Mouse (Mus musculus) intestine, postnatal 0 days (tissue): ENCODE data around the gene Ccdc60. TPM values are rescaled to one million over a fixed set of nuclear protein-coding genes. Genes with fewer than 3 reads are reported as not detected.
"Not testable (repeated sequence)": the region's sequence is repeated elsewhere in the genome, so short reads cannot be mapped to it uniquely, and the experiment has no call there.

ENCODE experiments used
- ATAC-seq: fragments of 200-750 bp; cut with Nextera tagmentation; 2 replicates; pipeline ENCODE4 v1.8.0; 2017; ENCODE audit warnings: mild to moderate bottlenecking, moderate TSS enrichment, moderate library complexity
- H3K27ac ChIP-seq: fragments of 300-500 bp; sonication (generic); 2 replicates; pipeline ENCODE4 v1.5.1; 2014; ENCODE audit warnings: mild to moderate bottlenecking, low read depth, low read length, moderate library complexity
- H3K27me3 ChIP-seq: fragments of 300-500 bp; sonication (generic); replicated peaks from 2 replicates; pipeline ENCODE4 v1.6.1; 2014; ENCODE audit warnings: low read length, mixed read lengths; ENCODE audit not compliant: control insufficient read depth, insufficient read depth
- H3K36me3 ChIP-seq: fragments of 300-500 bp; sonication (generic); 2 replicates; pipeline ENCODE4 v1.6.1; 2014; ENCODE audit warnings: mild to moderate bottlenecking, moderate library complexity; ENCODE audit not compliant: control insufficient read depth, insufficient read depth
- H3K4me1 ChIP-seq: fragments of 300-500 bp; sonication (generic); replicated peaks from 2 replicates; pipeline ENCODE4 v1.6.1; 2014; ENCODE audit warnings: antibody characterized with exemption, low read length, mixed read lengths; ENCODE audit not compliant: control insufficient read depth, insufficient read depth
- H3K4me2 ChIP-seq: fragments of 300-500 bp; sonication (generic); replicated peaks from 2 replicates; pipeline ENCODE4 v1.6.1; 2014; ENCODE audit warnings: low read depth, mild to moderate bottlenecking, moderate library complexity
- H3K4me3 ChIP-seq: fragments of 300-500 bp; sonication (generic); 2 replicates; pipeline ENCODE4 v1.5.1; 2014; ENCODE audit warnings: low read depth, low read length
- H3K9ac ChIP-seq: fragments of 300-500 bp; sonication (generic); 2 replicates; pipeline ENCODE4 v1.6.1; 2014; ENCODE audit warnings: mild to moderate bottlenecking, low read depth, low read length
- H3K9me3 ChIP-seq: fragments of 300-500 bp; sonication (generic); 2 replicates; pipeline ENCODE4 v1.6.1; 2016; ENCODE audit warnings: mixed run types; ENCODE audit not compliant: control insufficient read depth
- CTCF ChIP-seq: sonication (generic); IDR thresholded peaks from 2 replicates; pipeline ENCODE4 v1.5.1; 2016; ENCODE audit warnings: low read depth, mild to moderate bottlenecking, control low read depth, antibody characterized with exemption, moderate library complexity
- WGBS: fragments of 180-500 bp; shearing (Covaris S2); extraction: QIAGEN DNeasy Blood & Tissue Kit; methylation state at CpG from one replicate; pipeline ENCODE4 v1.1.7; 2014; 5-methylcytosine and 5-hydroxymethylcytosine counted together
- polyA plus RNA-seq: library from polyadenylated mRNA; unstranded; fragments of >200 nt; fragmentation: Nextera tagmentation; extraction: Ambion mirVana; gene quantifications from 2 replicates; pipeline ENCODE4 v1.2.1, GENCODE M21; 2015

The Ccdc60 gene
- polyA plus RNA-seq, 1 experiment from 2014 or later = 0.77 TPM

GRCm38 (mm10) chr5:116312111-116312737 is 23.4 kb upstream of the Ccdc60 start:
- Histone ChIP-seq H3K27me3 (no peaks in the 10 kb centered on the region), H3K9ac (no peak overlapping the region), H3K27ac (no peak overlapping the region), H3K4me1 (no peaks in the 10 kb centered on the region), H3K36me3 (no peaks in the 10 kb centered on the region), H3K9me3 (no peaks in the 10 kb centered on the region), H3K4me3 (no peak overlapping the region), H3K4me2 (no peak overlapping the region)
- no peak for TF ChIP-seq CTCF
- no peak for ATAC-seq
- WGBS = 64% methylated on average over 15 of the region's 15 CpGs

GRCm38 (mm10) chr5:116311636-116312035 is 22.9 kb upstream of the Ccdc60 start:
- H3K9ac ChIP-seq = no peak overlapping the region
- H3K9me3 ChIP-seq = no peaks in the 10 kb centered on the region
- 97% methylated on average over 6 of the region's 6 CpGs for WGBS
- H3K4me3 ChIP-seq = no peak overlapping the region
- no peak overlapping the region for H3K27ac ChIP-seq
- ATAC-seq = no peak
- no peaks in the 10 kb centered on the region for H3K36me3 ChIP-seq
- H3K27me3 ChIP-seq = no peaks in the 10 kb centered on the region
- H3K4me2 ChIP-seq = no peak overlapping the region
- no peaks in the 10 kb centered on the region for H3K4me1 ChIP-seq
- no peak for TF ChIP-seq CTCF

DNA sequence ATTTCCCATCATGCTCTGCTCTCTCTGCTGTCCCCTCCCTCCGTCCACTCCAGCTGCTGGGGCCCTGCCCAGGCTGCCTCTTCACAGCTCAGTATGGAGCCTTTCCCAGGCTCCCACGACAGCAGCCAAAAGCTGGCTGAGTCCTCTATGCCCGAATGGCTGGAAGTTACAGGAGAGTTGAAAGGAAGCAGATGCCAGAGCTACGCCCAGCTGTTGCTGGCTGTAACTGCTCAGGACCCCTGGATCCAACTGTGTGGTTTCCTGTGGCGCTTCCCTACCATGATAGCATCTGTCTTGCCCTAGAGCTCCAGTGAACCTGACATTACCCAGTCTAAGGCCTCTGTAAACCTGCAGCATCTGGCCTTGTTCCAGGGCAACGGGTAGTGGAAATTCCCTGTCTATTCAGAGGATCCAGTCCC is 20.6 kb upstream of the Ccdc60 start:
- 0 out of 2 replicates have a peak overlapping the region, but pooled peaks have one; percentile 1 for H3K4me2 ChIP-seq
- no peak for TF ChIP-seq CTCF
- H3K27me3 ChIP-seq = no peaks in the 10 kb centered on the region
- H3K36me3 ChIP-seq = no peaks in the 10 kb centered on the region
- no peak overlapping the region for H3K9ac ChIP-seq
- H3K4me1 ChIP-seq = no peaks in the 10 kb centered on the region
- H3K27ac ChIP-seq = peak overlapping the region; percentile 15; the same call in 1 of the 2 replicates
- no peaks in the 10 kb centered on the region for H3K9me3 ChIP-seq
- no peak overlapping the region for H3K4me3 ChIP-seq
- 38% methylated on average over 6 of the region's 6 CpGs for WGBS
- ATAC-seq = no peak

GRCm38 (mm10) chr5:116305557-116305956 is 16.8 kb upstream of the Ccdc60 start:
- 80% methylated on average over 4 of the region's 4 CpGs for WGBS
- H3K27me3 ChIP-seq = no peaks in the 10 kb centered on the region
- ATAC-seq = no peak
- H3K9ac ChIP-seq = no peak overlapping the region
- no peak overlapping the region for H3K4me2 ChIP-seq
- H3K4me1 ChIP-seq = no peaks in the 10 kb centered on the region
- TF ChIP-seq CTCF = no peak
- no peak overlapping the region for H3K4me3 ChIP-seq
- H3K9me3 ChIP-seq = no peaks in the 10 kb centered on the region
- H3K27ac ChIP-seq = no peak overlapping the region
- H3K36me3 ChIP-seq = no peaks in the 10 kb centered on the region

DNA sequence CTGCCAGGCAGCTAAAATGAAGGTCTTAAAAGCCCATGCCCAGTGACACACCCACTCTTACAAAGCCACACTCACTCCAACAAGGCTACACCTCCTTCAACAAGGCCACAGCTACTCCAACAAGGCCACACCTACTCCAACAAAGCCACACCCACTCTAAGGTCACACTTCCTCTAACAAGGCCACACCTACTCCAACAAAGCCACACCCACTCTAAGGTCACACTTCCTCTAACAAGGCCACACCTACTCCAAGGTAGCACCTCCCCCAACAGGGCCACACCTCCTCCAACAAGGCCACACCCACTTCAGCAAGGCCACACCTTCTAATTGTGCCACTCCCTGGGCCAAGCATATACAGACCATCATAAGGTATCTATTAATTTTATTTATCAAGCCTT is 16.4 kb upstream of the Ccdc60 start:
- not testable (repeated sequence) for H3K27me3 ChIP-seq, H3K9me3 ChIP-seq, H3K36me3 ChIP-seq, H3K9ac ChIP-seq, H3K27ac ChIP-seq, H3K4me1 ChIP-seq, H3K4me2 ChIP-seq, H3K4me3 ChIP-seq
- 0 out of 2 replicates have a peak, but pooled peaks have one; percentile 43 for ATAC-seq

- ATAC-seq = no peak
- H3K27ac ChIP-seq = no peak overlapping the region
- no peaks in the 10 kb centered on the region for H3K36me3 ChIP-seq
- no peak for TF ChIP-seq CTCF
- no peaks in the 10 kb centered on the region for H3K4me1 ChIP-seq
- no peaks in the 10 kb centered on the region for H3K27me3 ChIP-seq
- no peaks in the 10 kb centered on the region for H3K9me3 ChIP-seq
- 57% methylated on average over 9 of the region's 9 CpGs for WGBS
- H3K4me3 ChIP-seq = no peak overlapping the region
- no peak overlapping the region for H3K9ac ChIP-seq
- H3K4me2 ChIP-seq = no peak overlapping the region
Measured at GRCm38 (mm10) chr5:116300984-116301383, 12.2 kb upstream of the Ccdc60 start.

DNA sequence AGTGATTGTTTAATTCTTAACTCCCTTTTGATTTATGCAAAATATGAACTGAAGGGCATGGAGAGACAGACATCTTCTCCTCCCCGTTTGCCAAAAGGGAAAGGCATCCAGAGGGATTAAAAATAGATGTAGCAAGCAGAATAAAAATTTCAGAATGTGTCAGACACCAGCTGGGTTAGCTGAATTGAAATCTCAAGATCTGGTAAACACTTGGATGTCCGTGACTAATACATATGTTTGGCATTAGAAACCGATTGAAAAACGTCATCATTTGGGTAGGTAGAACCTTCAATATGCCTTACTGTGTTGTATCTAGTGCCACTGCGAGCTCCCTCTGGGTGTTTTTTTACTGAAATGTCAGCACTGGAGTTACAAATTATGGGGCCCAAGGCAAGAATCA is 4.7 kb upstream of the Ccdc60 start:
- H3K36me3 ChIP-seq = no peaks in the 10 kb centered on the region
- no peak overlapping the region for H3K27ac ChIP-seq
- no peak overlapping the region for H3K4me3 ChIP-seq
- no peak for ATAC-seq
- 75% methylated on average over 5 of the region's 5 CpGs for WGBS
- H3K9me3 ChIP-seq = no peaks in the 10 kb centered on the region
- no peak overlapping the region for H3K9ac ChIP-seq
- H3K4me1 ChIP-seq = no peaks in the 10 kb centered on the region
- TF ChIP-seq CTCF = no peak
- H3K27me3 ChIP-seq = no peaks in the 10 kb centered on the region
- no peak overlapping the region for H3K4me2 ChIP-seq
